Mouse (Mus musculus): ENCODE results near the gene Actg2. TPM values are rescaled to one million over a fixed set of nuclear protein-coding genes. Genes with fewer than 3 reads are reported as not detected.

Actg2 gene
- total RNA-seq, 2 experiments from 2014 or later = 3.2 to 5.6 TPM

DNA sequence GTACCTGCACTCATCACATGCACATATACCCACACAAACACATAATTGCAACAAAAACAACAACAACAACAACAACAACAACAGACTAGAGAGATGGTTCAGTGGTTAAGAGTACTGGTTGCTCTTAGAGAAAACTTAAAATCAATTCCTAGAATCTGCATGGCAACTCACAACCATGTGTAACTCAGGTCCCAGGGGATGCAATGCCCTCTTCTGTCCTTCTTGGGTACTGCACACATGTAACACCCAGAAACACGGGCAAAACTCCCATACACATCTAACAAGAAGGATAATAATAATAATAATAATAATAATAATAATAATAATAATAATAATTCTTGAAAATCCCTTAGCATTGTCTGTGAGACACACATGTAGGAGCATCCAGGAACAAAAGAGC, 23.6 kb downstream of the Actg2 start:
- DNase-seq = peak; percentile 77

DNA sequence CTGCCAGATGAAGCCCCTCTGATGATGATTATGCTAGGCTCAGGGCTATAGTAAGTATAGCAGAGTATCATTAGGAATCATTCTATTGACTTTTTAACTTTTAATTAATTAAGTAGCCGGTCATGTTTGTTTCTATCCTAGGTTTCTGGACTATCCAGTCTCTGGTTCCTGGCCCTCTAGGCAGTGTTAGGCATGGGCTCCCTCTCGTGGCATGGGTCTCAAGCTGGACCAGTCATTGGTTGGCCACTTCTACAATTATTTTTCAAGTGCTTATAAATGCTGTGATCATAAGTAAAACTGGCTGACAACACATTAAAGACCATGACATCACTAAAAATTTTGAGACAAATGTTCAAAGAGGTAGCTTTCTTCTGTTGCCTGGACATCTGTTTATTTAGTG, 25.9 kb downstream of the Actg2 start:
- DNase-seq = no peak

DNA sequence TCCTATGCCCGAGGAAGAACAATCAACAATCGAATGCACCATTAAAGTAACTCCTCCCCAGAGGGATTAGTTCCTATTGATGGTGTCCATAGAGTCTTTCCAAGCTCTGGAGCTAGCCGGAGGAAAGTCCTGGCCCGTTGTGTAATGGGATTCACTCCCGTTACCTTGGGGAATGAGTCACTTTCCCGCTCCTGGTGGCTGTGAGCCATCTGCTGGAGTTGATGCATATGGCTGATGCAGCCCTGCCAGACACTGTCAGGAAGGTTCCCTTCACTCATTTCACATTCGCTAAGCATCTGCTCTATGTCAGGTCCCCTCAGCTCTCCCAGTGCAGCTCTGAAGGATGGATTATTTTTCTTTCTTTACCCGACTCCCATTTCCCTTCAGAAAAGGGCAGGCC, 26.6 kb downstream of the Actg2 start:
- DNase-seq = peak; percentile 77

DNA sequence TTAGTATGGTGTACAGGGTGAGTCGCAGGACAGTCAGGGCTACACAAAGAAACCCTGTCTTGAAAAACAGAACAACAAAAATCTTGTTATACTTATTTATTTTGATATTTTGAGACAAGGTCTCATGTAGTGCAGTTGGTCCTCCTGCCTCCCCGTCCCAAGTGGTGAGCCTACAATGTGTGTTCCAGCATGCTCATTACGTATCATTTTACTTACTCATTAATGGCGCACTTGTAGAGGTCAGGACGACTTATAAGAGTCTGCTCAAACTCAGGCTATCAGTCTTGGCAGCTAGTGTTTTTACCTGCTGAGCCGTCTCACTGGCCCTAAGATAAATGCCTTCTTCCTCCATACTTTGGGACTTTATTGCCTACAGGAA, 28.9 kb downstream of the Actg2 start:
- DNase-seq = no peak

DNA sequence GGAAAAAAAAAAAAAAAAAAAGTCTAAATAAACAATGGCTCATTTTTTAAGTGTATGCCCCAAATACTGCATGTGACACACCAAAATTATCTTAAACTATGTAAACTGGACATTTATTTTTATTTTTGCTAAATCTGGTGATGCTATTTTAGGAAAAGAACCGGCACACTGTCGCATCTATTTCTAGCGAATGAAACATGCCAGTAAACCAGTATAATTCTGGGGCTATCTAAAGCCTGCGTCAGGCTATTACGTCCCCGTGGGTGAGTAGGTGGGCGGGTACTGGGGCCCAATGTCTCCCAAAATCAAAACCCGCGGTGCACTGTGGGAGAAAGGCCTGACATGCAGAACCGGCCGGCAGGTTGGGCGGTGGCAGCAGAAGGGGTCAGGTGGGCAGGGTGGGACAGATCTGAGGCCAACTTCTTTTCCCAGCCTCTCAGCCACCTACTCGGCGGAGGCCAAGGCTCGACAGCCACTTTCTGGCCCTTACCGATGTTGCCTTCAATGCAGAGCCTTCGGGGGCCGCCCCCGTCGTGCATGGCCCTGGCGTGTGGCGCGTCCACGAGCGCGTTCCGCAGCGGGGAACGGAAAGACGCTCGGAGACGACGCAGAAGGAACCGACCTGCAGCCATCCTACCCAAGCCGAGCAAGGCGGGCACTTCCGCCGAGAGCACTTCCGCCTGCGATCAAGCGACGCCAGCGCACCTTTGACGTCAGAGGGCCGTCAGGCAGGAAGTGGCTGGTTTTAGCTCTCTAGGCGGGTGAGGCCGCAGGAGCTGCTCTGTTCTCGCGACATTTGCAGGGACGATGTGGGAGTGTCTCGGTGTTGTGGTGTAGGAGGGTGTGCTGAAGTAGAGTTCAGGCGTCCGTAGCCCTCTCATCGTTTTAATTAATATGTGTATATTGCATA, 29.6 kb downstream of the Actg2 start, which contains the start of gene Dguok:
Gene Dguok, minus strand, starts transcription at position 712 of the 910 bp plus-strand sequence.
- peak; percentile 97 for DNase-seq

DNA sequence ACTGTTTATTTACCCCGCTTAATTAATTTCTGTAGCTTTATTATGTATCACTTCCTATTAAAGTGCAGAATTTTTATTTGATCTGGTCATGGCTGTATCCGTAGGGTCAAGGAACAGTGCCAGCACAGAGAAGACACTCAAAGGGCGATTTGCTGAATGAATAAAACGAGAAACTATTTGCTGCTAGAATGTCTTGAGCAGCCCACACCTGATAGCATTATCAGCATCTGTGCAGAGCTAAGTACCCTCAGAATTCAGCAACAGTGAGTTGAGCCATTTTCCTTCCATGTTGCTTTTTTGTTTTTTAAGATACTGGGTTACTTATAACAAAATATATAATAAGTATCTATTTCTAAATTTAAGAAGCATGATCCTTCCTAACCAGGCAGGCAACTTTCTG, 30.5 kb downstream of the Actg2 start:
- DNase-seq = no peak

DNA sequence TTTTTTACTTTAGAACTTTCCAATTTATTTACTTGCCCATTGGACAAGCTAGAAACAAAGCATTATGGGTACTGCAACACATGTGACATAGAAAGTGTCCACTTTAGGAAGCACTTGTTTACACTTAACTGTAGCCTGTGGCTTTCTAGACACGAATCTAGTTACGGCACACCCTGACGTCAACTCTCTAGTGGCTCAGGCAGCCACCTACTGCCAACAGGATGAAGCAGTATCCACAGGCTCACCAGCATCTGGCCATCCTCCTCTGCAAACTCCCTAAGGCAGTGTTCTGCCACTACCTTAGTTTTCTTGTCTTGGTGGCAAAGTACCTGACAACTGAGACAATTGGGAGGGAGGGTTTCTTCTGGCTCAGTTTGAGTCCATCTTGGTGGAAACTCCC, 32.7 kb downstream of the Actg2 start:
- peak; percentile 34 for DNase-seq

DNA sequence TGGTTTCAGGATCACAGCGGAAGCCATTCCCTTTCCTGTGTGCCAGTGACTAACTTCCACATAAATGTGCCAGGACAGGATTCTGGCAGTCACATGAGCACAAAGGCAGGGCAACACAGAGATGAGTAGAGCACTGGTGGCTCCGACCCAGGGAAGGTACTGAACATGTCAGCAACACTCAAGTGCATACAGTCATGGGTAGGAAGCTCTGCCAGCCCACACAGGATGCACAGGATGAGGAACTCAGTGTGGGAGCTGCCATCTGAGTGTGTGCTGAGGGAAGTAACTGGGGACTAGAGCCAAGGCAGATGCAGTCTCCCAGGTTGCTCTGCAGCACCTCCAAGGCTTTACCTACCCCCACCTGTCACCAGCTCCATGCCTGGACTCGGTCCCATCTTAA, 33.4 kb downstream of the Actg2 start:
- peak; percentile 14 for DNase-seq

DNA sequence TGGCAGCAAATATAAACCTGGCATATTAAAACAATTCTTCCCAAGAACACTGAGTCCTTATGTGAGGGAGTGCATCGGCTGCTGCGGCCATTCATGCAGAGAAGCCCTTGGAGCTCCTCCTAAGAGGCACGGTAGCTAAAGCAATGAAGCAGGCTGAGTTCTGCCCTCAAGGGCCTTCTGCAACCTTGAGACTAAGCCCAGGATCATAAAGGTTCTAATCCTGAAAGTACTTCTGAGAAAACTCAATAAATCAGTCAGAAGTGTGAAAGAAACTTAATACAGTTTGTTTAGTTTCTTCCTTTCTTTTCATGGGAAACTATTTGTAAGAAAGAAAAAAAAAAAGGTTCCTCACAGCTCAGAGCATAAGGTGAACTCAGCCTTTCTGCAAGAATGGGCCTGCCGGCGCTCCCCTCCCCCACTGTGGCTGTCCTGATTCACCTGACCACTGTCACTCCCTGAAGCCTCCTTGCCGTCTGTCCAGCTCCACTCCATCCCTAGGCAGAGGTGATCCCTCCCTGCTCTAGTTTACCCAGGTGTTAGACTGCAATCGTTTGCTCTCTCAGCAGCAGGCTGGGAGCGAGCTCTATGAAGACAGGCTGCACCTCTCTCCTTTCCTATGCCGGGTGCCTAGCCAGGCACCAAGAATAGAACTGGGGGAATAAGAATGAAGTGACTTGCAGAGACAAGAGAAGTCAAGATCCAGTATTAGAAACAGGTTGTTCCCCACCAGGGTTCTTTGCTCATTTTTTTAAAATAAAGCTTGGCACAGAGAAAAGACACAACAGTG, 34.3 kb downstream of the Actg2 start:
- DNase-seq = no peak

DNA sequence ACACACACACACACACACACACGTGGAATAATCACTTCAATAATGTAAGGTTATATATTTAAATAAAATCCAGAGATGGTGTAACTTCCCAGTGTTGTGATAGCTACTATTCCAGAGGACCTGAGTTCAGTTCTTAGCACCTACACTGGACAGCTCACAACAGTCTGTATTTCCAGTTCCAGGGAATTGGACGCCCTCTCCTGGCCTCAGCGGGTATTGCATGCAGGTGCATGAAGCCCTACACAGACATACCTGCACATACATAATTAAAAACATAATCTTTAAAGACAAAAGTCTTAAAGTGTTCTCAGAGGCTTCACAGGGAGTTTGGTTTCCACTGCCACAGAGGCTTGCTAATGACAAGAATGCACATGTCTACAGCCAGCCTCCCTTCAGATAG, 35.6 kb downstream of the Actg2 start:
- no peak for DNase-seq

DNA sequence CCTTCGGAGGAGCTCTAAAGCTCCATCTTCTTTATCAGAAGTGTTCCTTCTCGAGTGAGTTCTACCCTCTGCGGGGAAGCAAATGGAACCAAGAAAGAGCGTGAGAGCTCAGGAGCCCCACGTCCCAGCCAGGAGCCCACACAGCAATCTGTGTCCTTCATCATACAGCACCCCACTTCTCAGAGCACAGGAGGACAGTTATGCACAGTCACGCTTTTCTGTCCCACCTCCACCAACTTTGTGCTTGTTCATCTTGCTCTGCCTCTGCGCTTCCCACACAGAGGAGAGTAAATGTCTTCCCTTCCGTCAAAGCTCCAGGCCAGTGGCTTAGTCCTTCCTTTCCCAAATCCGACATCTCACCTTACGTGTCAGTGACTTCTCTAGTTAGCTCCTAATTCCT, 37.0 kb downstream of the Actg2 start:
- DNase-seq = no peak

DNA sequence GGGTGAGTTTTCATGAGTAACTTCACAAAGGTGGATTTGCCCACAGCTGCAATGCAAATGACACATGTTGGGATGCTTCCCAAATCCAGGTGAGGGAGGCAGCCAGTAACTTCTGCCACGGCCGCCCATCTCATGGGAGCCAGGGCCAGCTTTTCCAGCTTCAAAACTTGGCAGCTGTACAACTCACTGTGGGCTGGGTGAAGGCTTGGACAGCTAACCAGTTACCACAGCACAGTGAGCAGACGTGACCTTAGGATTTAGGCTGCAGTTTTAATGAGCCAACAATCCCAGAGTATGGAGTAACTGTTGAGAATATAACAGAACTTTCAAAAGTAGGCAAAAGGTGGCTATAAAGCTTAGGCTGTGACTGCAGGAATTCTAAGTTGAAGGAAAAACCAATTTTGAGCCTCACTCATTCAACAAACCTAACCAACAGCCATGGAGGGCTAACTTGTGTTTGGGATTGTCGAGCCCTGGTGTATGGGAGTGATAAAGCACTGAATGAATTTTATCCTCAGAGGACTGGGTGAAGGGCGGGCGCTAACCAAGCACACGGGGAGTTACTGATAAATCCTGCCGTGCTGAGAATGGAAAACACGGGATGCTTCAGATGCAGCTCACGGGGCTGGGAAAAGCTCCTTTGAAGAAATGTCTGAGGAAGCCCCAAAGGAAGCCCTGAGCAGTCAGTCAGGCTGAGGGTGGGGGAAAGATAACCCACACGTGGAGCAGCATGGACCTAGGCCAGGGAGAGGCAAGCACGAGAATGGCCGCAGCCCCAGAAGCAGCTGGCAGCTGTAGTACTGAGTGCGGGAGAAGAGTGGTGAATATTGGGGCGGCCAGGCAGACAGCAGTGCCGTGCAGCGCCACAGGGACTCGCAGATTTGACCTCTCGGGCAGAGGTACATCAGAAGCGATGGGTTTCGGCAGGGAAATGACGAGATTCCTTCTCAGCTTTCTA, 39.0 kb downstream of the Actg2 start:
- DNase-seq = peak; percentile 82

DNA sequence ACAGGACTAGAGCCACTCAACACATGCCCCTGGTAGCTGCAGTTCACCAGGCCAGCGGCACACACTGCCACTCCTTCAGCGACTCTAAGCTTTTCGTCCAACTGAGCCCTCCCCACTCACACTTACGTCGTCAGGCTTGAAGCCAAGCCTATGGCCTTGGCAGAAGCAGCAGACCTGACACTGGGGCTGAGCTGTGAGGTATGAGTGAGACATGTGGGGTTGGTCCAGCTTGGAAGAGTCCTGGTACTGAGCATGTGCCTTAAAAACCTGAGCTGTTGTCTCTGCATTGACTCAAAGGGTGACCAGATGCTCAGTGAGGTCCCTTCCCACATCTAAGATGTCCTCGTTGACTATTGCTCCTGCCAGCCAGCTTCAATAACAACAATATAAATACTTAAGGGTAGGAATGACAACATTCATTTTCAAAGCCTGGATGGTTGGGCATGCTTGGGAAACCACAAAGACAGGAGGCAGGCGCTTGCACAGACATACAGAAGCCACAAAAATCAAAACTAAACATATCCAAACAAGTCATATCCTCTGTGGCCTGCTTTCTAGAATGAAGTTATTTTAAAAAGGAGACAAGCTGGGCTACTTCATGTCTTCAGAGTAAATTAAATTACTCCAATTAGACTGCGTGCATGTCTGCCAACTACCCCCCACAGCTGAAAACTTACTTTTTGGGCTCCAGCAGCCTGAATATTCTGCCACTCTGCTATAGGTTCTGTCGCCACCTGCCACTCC, 39.9 kb downstream of the Actg2 start:
- DNase-seq = peak; percentile 86

DNA sequence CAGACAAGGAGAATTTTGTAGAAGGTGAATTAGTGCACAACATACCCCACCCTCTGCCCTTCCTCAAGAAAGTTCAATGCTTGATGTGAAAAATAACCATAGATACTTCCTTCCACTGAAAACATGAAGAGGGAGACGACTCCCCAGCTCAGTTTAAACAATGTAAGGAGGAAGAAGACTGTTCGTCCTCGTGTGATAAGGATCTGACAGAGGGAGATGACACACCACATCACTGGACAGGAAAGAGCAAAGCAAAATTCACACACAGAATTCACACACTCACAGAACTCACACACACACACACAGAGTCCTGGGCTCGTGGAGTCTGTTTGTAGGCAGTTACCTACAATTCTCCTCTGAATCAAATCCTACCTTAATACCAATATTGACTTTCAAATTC, 45.4 kb downstream of the Actg2 start:
- no peak for DNase-seq

DNA sequence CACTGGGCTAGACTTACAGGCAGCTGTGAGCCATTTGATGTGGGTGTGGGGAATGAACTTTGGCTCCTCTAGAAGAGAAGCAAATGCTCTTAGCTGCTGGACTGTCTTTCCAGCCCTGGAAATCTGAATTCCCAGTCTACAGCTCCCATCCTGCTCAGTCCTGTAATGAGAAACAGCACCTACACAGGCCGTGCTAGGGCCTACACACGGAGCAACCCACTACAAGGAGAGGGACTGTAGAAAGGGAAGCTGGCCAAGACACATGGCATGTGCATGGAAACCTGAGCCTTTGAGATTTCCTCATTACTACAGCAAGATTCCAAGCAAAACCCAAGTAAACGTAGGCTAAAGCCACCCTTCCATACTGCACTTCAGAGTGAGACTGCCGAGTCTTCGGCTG, 47.9 kb downstream of the Actg2 start:
- DNase-seq = no peak

DNA sequence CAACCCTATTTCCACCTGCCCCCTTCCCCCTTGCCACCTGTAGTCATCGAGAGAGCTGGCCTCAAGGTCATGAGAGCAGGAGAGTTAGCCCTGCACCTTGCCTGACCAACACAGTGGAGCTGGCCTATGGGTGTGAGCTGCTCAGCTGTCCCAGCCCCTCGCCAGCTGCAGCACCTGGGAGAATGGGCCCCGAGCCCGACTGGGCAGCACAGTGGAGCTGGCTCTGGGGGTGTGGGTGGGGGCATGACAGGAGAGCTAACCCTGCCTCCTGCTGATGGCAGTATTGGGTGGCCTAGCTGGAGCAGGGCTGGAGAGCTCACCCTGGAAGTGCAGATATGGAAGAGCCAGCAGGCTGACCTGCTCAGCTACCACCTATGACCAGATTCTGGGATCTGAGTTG, 48.8 kb downstream of the Actg2 start:
- DNase-seq = no peak

DNA sequence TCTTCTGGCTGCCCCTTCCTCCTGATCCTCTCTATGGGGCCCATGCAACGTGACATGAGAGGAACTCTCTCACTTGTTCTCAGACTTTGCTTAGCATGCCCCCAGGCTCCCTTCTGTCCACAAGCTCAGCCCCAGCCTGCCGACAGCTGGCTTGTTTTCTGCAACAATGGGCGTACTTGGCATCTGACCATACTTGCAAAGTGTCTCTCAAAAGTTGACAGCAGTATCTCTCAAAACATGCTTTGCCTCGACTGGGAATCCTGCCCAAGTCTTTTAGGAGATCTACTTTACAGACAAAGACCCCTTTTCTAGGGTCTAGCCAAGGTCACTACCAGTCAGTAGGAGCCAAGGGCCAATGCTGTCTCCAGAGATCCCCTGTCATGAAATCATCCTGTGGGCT, 50.2 kb downstream of the Actg2 start:
- DNase-seq = no peak

DNA sequence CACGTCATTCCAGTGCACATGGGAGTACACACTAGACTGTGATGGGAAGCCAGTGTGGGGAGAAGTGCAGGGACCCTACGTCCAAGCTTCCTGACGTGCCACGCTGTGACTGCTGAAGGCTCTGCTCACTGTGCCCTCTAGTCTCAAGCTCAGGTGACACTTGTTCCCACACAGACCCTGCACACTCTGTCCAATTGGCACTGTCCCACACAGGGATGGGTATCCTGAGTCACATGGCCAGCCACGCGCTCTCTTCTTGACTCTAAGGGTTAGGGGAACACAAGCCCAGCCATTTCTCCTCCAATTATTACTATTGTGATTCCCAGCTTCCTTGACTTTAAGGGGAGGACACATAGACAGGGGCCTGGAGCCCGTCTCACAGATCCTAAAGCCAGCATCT, 52.3 kb downstream of the Actg2 start:
- DNase-seq = no peak

DNA sequence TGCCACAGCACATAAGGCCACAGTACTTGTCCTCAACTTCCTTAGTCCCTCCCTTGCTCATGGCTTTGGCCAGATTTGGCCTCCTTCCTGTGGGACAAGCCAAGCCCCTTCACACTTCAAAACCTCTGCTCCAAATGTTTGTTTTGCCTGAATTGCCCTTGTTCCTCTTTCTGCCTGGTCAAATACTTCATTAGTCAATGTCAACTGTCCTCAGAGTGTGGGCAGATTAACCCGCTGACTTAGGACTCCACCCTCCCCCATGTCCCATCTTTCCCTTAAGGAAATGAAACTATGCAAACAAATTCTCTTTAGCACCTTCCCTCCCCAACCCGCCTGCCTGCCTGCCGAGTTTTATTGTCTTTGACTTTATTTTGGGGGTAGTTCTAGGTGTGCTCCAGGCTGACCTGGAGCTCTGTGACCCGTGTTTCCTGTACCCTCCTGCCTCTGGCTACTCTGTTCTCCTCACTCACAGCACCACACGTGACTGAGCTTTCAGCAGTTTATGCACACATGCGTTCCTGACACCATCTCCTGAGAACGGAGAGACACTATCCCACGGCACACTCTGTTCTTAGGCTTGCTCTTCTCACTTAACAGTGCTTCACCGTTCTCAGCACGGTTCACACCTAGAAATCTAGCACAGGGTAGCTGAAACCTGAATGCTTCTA, 53.5 kb downstream of the Actg2 start:
- no peak for DNase-seq

DNA sequence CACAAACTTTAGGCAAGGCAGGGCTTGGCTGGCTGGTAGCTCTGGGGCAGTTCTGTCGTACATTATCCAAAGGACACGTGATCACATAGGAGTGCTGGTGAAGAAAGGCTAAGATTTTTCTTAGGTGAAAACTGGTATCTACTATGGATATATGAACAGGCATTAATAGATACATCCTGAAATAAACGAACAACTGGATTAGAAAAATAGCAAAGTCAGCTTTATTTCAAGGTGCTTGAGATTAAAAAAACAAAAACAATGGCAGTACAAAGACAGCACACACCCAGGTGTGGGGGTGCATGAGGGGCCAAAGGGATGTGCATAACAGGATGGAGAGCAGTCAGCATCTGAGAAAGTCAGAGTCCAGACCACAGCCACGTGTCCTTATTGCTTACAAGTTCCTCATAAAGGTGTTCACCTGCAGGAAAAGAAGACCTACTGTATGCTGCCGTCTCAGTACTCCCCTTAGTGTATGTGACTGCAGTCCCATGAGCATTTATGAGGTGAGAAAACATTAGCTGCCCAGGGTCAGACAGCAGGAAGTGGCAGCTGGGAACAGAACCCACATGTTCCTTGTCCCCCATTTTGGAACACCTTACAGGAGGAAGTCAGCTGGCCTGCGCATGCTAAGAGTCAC, 55.9 kb downstream of the Actg2 start:
- DNase-seq = no peak

DNA sequence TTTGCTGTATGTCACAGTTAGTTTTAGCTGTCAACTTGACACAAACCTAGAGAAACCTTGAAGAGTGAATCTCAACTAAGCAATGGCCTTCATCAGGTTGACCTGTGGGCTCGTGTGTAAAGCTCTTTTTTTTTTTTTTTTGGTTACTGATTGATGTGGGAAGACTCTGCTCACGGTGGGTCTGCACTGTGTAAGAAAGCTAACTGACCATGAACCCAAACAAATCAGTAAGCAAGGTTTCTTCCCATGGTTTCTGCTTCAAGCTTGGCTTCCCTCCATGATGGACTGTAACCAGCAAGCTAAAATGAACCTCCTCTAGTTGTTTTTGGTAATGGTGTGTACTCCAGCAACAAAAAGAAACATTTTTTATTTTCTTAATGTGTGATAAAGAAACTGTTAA, 56.9 kb downstream of the Actg2 start:
- DNase-seq = no peak

All from adrenal gland, postnatal 10 days (tissue).